Mouse (Mus musculus) layer of hippocampus, postnatal 14 days (tissue): ENCODE measurements around the gene Gm13420. TPM values are rescaled to one million over a fixed set of nuclear protein-coding genes. Genes with fewer than 3 reads are reported as not detected.
"Not testable (repeated sequence)": the region's sequence is repeated elsewhere in the genome, so short reads cannot be mapped to it uniquely, and the experiment has no call there.

Experiments
- DNase-seq, 2 experiments: peaks; one replicate each; pipeline ENCODE4 v3.0.0; 2021 to 2022; ENCODE audit warnings: low spot score in 2 of 2, mixed read lengths in 1 of 2
- total RNA-seq, 2 experiments: library from RNA; stranded (reverse); gene quantifications; 2 replicates each; pipeline ENCODE4 v1.2.3; 2021

The Gm13420 gene
- total RNA-seq, 2 experiments from 2014 or later: 0.60 to 1.4 TPM

- peak in 1 of 2 experiments; percentile 45 for DNase-seq
Observed at GRCm38 (mm10) chr2:29739368-29739767, 12.1 kb downstream of the Gm13420 start.

GRCm38 (mm10) chr2:29738799-29739198, 12.7 kb downstream of the Gm13420 start:
- no peak for DNase-seq

- no peak for DNase-seq
Observed at GRCm38 (mm10) chr2:29737209-29737925, 14.1 kb downstream of the Gm13420 start.

- DNase-seq: no peak
Observed at GRCm38 (mm10) chr2:29735708-29736107, 15.8 kb downstream of the Gm13420 start.

- DNase-seq: no peak
Observed at GRCm38 (mm10) chr2:29733348-29733747, 18.1 kb downstream of the Gm13420 start.

GRCm38 (mm10) chr2:29732559-29732958, 18.9 kb downstream of the Gm13420 start:
- DNase-seq: no peak

GRCm38 (mm10) chr2:29731545-29731944, 19.9 kb downstream of the Gm13420 start:
- DNase-seq: no peak

GRCm38 (mm10) chr2:29729500-29729899, 22.0 kb downstream of the Gm13420 start:
- no peak for DNase-seq

GRCm38 (mm10) chr2:29724664-29725365, 26.7 kb downstream of the Gm13420 start:
- no peak for DNase-seq

- no peak for DNase-seq
Observed at GRCm38 (mm10) chr2:29723132-29723531, 28.4 kb downstream of the Gm13420 start.

- no peak for DNase-seq
Observed at GRCm38 (mm10) chr2:29718581-29718980, 32.9 kb downstream of the Gm13420 start.

GRCm38 (mm10) chr2:29716691-29717090, 34.8 kb downstream of the Gm13420 start:
- no peak for DNase-seq

- no peak for DNase-seq
Observed at GRCm38 (mm10) chr2:29716143-29716542, 35.3 kb downstream of the Gm13420 start.

GRCm38 (mm10) chr2:29714127-29714526, 37.4 kb downstream of the Gm13420 start:
- no peak for DNase-seq

- no peak for DNase-seq
Observed at GRCm38 (mm10) chr2:29713501-29713900, 38.0 kb downstream of the Gm13420 start.

- no peak for DNase-seq
Observed at GRCm38 (mm10) chr2:29711877-29712276, 39.6 kb downstream of the Gm13420 start.

GRCm38 (mm10) chr2:29711038-29711437, 40.4 kb downstream of the Gm13420 start:
- no peak for DNase-seq

- DNase-seq: not testable (repeated sequence)
Observed at GRCm38 (mm10) chr2:29708209-29708608, 43.3 kb downstream of the Gm13420 start.

GRCm38 (mm10) chr2:29707731-29708130, 43.8 kb downstream of the Gm13420 start:
- DNase-seq: peak; percentile 23 to 24

- DNase-seq: no peak
Observed at GRCm38 (mm10) chr2:29706726-29707620, 44.5 kb downstream of the Gm13420 start.

- no peak for DNase-seq
Observed at GRCm38 (mm10) chr2:29705493-29705892, 46.0 kb downstream of the Gm13420 start.
